Mouse (Mus musculus) heart, postnatal 0 days (tissue): ENCODE data around the gene Rom1.

Experiments
- CTCF ChIP-seq: IDR thresholded peaks from 2 replicates; pipeline ENCODE4 v1.5.1; 2016; ENCODE audit warnings: antibody characterized with exemption, control low read depth, low read depth
- EP300 ChIP-seq: IDR thresholded peaks from 2 replicates; pipeline ENCODE4 v1.6.1; 2016; ENCODE audit warnings: antibody characterized with exemption, low read depth

- no peak for TF ChIP-seq EP300
- no peak for TF ChIP-seq CTCF
Observed at GRCm38 (mm10) chr19:8974638-8975037, 45.5 kb upstream of the Rom1 start.
